Mouse (Mus musculus): ENCODE results near the gene Whrn.

Gene Whrn

GRCm38 (mm10) chr4:63410583-63410934 lies 85.2 kb downstream of the Whrn start:
- in situ Hi-C loops (cut with MboI, MseI), result loop anchor here (10.0 kb wide), 1 partner anchor 264 kb away; no protein-coding TSS in a partner anchor

GRCm38 (mm10) chr4:63409908-63410582 lies 85.7 kb downstream of the Whrn start:
- in situ Hi-C loops (cut with MboI, MseI), result loop anchor here (5.0 to 10.0 kb wide), 2 partner anchors 38 to 265 kb away; no protein-coding TSS in a partner anchor

GRCm38 (mm10) chr4:63409317-63409907 lies 86.4 kb downstream of the Whrn start:
- in situ Hi-C loops (cut with MboI, MseI), result loop anchor here (5.0 kb wide), 1 partner anchor 37 kb away; no protein-coding TSS in a partner anchor

GRCm38 (mm10) chr4:63408649-63409048 lies 87.1 kb downstream of the Whrn start:
- in situ Hi-C loops (cut with MboI, MseI), result loop anchor here (5.0 kb wide), 1 partner anchor 36 kb away; no protein-coding TSS in a partner anchor

- in situ Hi-C loops (cut with MboI, MseI), result loop anchor here (5.0 kb wide), 1 partner anchor 36 kb away; no protein-coding TSS in a partner anchor
Observed at GRCm38 (mm10) chr4:63408247-63408646, 87.5 kb downstream of the Whrn start.

- in situ Hi-C loops (cut with MboI, MseI), result loop anchor here (5.0 kb wide), 1 partner anchor 33 kb away; no protein-coding TSS in a partner anchor
Observed at GRCm38 (mm10) chr4:63405683-63406082, 90.1 kb downstream of the Whrn start.

GRCm38 (mm10) chr4:63405051-63405450 lies 90.7 kb downstream of the Whrn start:
- in situ Hi-C loops (cut with MboI, MseI), result loop anchor here (5.0 kb wide), 1 partner anchor 33 kb away; no protein-coding TSS in a partner anchor

GRCm38 (mm10) chr4:63404205-63404604 lies 91.6 kb downstream of the Whrn start:
- in situ Hi-C loops (cut with MboI, MseI), result loop anchor here (5.0 kb wide), 1 partner anchor 153 kb away; the partner anchor contains the start of gene Tmem268

- in situ Hi-C loops (cut with MboI, MseI), result loop anchor here (5.0 kb wide), 1 partner anchor 154 kb away; the partner anchor contains the start of gene Tmem268
Observed at GRCm38 (mm10) chr4:63403040-63403959, 92.5 kb downstream of the Whrn start, which contains the start of gene Akna. TSS of gene Akna (minus strand) at chr4:63403354.

GRCm38 (mm10) chr4:63402558-63402957 lies 93.2 kb downstream of the Whrn start:
- in situ Hi-C loops (cut with MboI, MseI), result loop anchor here (5.0 kb wide), 1 partner anchor 155 kb away; the partner anchor contains the start of gene Tmem268

GRCm38 (mm10) chr4:63402056-63402455 lies 93.7 kb downstream of the Whrn start:
- in situ Hi-C loops (cut with MboI, MseI), result loop anchor here (5.0 kb wide), 1 partner anchor 155 kb away; the partner anchor contains the start of gene Tmem268

GRCm38 (mm10) chr4:63401620-63402019 lies 94.2 kb downstream of the Whrn start:
- in situ Hi-C loops (cut with MboI, MseI), result loop anchor here (5.0 kb wide), 1 partner anchor 156 kb away; the partner anchor contains the start of gene Tmem268

- in situ Hi-C loops (cut with MboI, MseI), result loop anchor here (5.0 kb wide), 1 partner anchor 157 kb away; the partner anchor contains the start of gene Tmem268
Observed at GRCm38 (mm10) chr4:63400541-63401306, 95.1 kb downstream of the Whrn start.

- in situ Hi-C loops (cut with MboI, MseI), result loop anchor here (5.0 to 25.0 kb wide), 2 partner anchors 158 to 912 kb away; partner anchors contain the start of genes Bspry and Tmem268
Observed at GRCm38 (mm10) chr4:63399691-63400270, 96.0 kb downstream of the Whrn start.

- in situ Hi-C loops (cut with MboI, MseI), result loop anchor here (25.0 kb wide), 1 partner anchor 912 kb away; the partner anchor contains the start of gene Bspry
Observed at GRCm38 (mm10) chr4:63398854-63399609, 96.8 kb downstream of the Whrn start.

GRCm38 (mm10) chr4:63397981-63398537 lies 97.7 kb downstream of the Whrn start:
- in situ Hi-C loops (cut with MboI, MseI), result loop anchor here (25.0 kb wide), 1 partner anchor 911 kb away; the partner anchor contains the start of gene Bspry

- in situ Hi-C loops (cut with MboI, MseI), result loop anchor here (5.0 to 25.0 kb wide), 2 partner anchors 471 to 904 kb away; partner anchors contain the start of genes Bspry and Tnfsf8
Observed at GRCm38 (mm10) chr4:63391322-63391721, 104.5 kb downstream of the Whrn start.

GRCm38 (mm10) chr4:63389887-63390528 lies 105.8 kb downstream of the Whrn start:
- in situ Hi-C loops (cut with MboI, MseI), result loop anchor here (5.0 to 25.0 kb wide), 2 partner anchors 472 to 903 kb away; partner anchors contain the start of genes Bspry and Tnfsf8
